Mouse (Mus musculus) cerebellum, adult 9-10 months (tissue): ENCODE measurements at regions not wholly inside any gene's neighbourhood (a gene's known extent, or its start where the extent isn't known, plus 50 kb on each side); places are given as distances from the start of the nearest gene placed in this dataset.
A peak's percentile ranks its signal among the peaks of the same experiment; 100 is the strongest.

Experiments
- DNase-seq: peaks from one replicate; pipeline ENCODE4 v3.0.0; 2022

- DNase-seq, result no peak
These were observed 400.0 kb downstream of the Rps24 start for GRCm38 (mm10) chr14:24886896-24887421.

GRCm38 (mm10) chr14:24890856-24891255, 403.9 kb downstream of the Rps24 start:
- no peak for DNase-seq

- DNase-seq, result no peak
These were observed 408.3 kb downstream of the Rps24 start for GRCm38 (mm10) chr14:24895196-24895595.

- DNase-seq, result no peak
These were observed 409.8 kb downstream of the Rps24 start for GRCm38 (mm10) chr14:24896681-24897080.

- DNase-seq, result no peak
These were observed 413.7 kb downstream of the Rps24 start for GRCm38 (mm10) chr14:24900501-24901179.

GRCm38 (mm10) chr14:24901726-24902125, 414.8 kb downstream of the Rps24 start:
- DNase-seq, result no peak

GRCm38 (mm10) chr14:24902870-24903269, 415.9 kb downstream of the Rps24 start:
- DNase-seq, result peak; percentile 78

- no peak for DNase-seq
These were observed 417.8 kb downstream of the Rps24 start for GRCm38 (mm10) chr14:24904712-24905111.

GRCm38 (mm10) chr14:24906916-24907315, 420.0 kb downstream of the Rps24 start:
- no peak for DNase-seq

- DNase-seq, result no peak
These were observed 421.5 kb downstream of the Rps24 start for GRCm38 (mm10) chr14:24908377-24908776.

GRCm38 (mm10) chr14:24911621-24912020, 424.7 kb downstream of the Rps24 start:
- DNase-seq, result peak; percentile 40

- no peak for DNase-seq
These were observed 432.1 kb downstream of the Rps24 start for GRCm38 (mm10) chr14:24919056-24919455.

- no peak for DNase-seq
These were observed 435.1 kb downstream of the Rps24 start for GRCm38 (mm10) chr14:24922006-24922405.

GRCm38 (mm10) chr14:24924561-24924960, 437.6 kb downstream of the Rps24 start:
- no peak for DNase-seq

GRCm38 (mm10) chr14:24926086-24927048, 439.4 kb downstream of the Rps24 start:
- DNase-seq, result no peak

GRCm38 (mm10) chr14:24928726-24929125, 441.8 kb downstream of the Rps24 start:
- DNase-seq, result no peak

GRCm38 (mm10) chr14:24930251-24930650, 443.3 kb downstream of the Rps24 start:
- no peak for DNase-seq

- DNase-seq, result no peak
These were observed 451.0 kb downstream of the Rps24 start for GRCm38 (mm10) chr14:24937876-24938275.

GRCm38 (mm10) chr14:24939068-24939467, 452.1 kb downstream of the Rps24 start:
- no peak for DNase-seq

- DNase-seq, result peak; percentile 80
These were observed 452.7 kb downstream of the Rps24 start for GRCm38 (mm10) chr14:24939476-24940200.

GRCm38 (mm10) chr14:24945716-24946115, 458.8 kb downstream of the Rps24 start:
- DNase-seq, result no peak

GRCm38 (mm10) chr14:24947084-24947483, 460.2 kb downstream of the Rps24 start:
- peak; percentile 19 for DNase-seq

- peak; percentile 38 for DNase-seq
These were observed 469.0 kb downstream of the Rps24 start for GRCm38 (mm10) chr14:24955891-24956410.
